Mouse (Mus musculus): ENCODE results near the gene Cptp.

The Cptp gene

GRCm38 (mm10) chr4:155840076-155841002 lies 28.9 kb downstream of the Cptp start:
- DNase-seq (ENCODE audit: low read depth, low spot score): no peak
- Histone ChIP-seq H3K27me3 (ENCODE audit: control insufficient read depth, insufficient read depth, low read length, poor library complexity, severe bottlenecking) (no peaks in the 10 kb centered on the region), H3K36me3 (ENCODE audit: control insufficient read depth, insufficient read depth, low read length, poor library complexity, severe bottlenecking) (no peaks in the 10 kb centered on the region)

DNA sequence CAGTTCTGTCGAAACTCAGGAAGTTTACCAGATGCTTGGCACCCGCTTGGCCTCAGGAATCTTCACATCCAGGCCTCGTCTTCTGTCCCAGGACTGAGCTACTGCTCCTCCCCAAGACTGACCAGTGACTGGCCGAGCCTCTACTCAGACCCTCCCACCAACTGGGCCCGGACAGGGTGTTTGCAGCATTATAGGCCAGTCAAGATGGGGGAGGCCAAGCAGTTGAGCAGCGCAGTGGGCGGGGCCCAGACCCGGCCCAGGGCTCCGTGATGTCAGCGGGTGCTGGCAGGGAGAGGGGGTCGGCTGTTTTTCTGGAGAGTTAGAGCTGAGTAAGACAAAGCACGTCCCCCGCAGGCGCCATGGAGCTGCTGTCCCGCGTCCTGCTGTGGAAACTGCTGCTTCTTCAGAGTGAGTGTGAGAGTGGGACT lies 29.7 kb downstream of the Cptp start, which contains the start of gene Mxra8:
Mxra8 (plus strand) TSS at position 198 of the 428 bp plus-strand sequence.
- H3K36me3 ChIP-seq (ENCODE audit: control insufficient read depth, insufficient read depth, low read length, poor library complexity, severe bottlenecking): no peaks in the 10 kb centered on the region
- no peaks in the 10 kb centered on the region for H3K27me3 ChIP-seq (ENCODE audit: control insufficient read depth, insufficient read depth, low read length, poor library complexity, severe bottlenecking)
- DNase-seq (ENCODE audit: low read depth, low spot score): no peak

GRCm38 (mm10) chr4:155838187-155839153 lies 30.8 kb downstream of the Cptp start:
- Histone ChIP-seq H3K36me3 (ENCODE audit: control insufficient read depth, insufficient read depth, low read length, poor library complexity, severe bottlenecking) (no peaks in the 10 kb centered on the region), H3K27me3 (ENCODE audit: control insufficient read depth, insufficient read depth, low read length, poor library complexity, severe bottlenecking) (no peaks in the 10 kb centered on the region)
- no peak for DNase-seq (ENCODE audit: low read depth, low spot score)

GRCm38 (mm10) chr4:155837404-155838010 lies 31.7 kb downstream of the Cptp start:
- no peaks in the 10 kb centered on the region for H3K27me3 ChIP-seq (ENCODE audit: control insufficient read depth, insufficient read depth, low read length, poor library complexity, severe bottlenecking)
- H3K36me3 ChIP-seq (ENCODE audit: control insufficient read depth, insufficient read depth, low read length, poor library complexity, severe bottlenecking): no peaks in the 10 kb centered on the region
- DNase-seq (ENCODE audit: low read depth, low spot score): no peak

- Histone ChIP-seq H3K36me3 (ENCODE audit: control insufficient read depth, insufficient read depth, low read length, poor library complexity, severe bottlenecking) (no peaks in the 10 kb centered on the region), H3K27me3 (ENCODE audit: control insufficient read depth, insufficient read depth, low read length, poor library complexity, severe bottlenecking) (no peaks in the 10 kb centered on the region)
- DNase-seq (ENCODE audit: low read depth, low spot score): peak; percentile 81
Observed at GRCm38 (mm10) chr4:155833836-155834235, 35.4 kb downstream of the Cptp start.

- no peaks in the 10 kb centered on the region for H3K36me3 ChIP-seq (ENCODE audit: control insufficient read depth, insufficient read depth, low read length, poor library complexity, severe bottlenecking)
- no peaks in the 10 kb centered on the region for H3K27me3 ChIP-seq (ENCODE audit: control insufficient read depth, insufficient read depth, low read length, poor library complexity, severe bottlenecking)
- DNase-seq (ENCODE audit: low read depth, low spot score): no peak
Observed at GRCm38 (mm10) chr4:155833234-155833633, 36.0 kb downstream of the Cptp start.

DNA sequence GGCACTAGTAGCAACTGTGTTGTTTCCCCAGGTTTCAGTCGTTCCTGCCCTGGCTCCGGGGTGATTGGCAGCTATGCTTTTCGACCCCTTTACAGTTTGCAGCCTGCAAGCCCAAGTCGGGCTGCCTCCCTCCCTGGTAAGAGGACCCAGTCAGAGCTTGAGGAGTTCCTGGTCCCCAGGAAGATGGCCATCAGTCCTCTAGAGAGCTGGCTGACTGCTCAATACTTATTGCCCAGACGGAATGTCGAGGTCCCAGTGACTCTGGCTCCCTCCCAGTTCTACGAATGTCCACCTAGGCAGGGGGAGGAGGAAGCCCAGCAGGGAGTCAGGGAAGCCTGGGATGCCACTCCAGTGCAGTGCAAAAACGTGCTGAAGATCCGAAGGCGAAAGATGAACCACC lies 36.9 kb downstream of the Cptp start:
- no peak for DNase-seq (ENCODE audit: low read depth, low spot score)
- no peaks in the 10 kb centered on the region for H3K36me3 ChIP-seq (ENCODE audit: control insufficient read depth, insufficient read depth, low read length, poor library complexity, severe bottlenecking)
- H3K27me3 ChIP-seq (ENCODE audit: control insufficient read depth, insufficient read depth, low read length, poor library complexity, severe bottlenecking): no peaks in the 10 kb centered on the region

DNA sequence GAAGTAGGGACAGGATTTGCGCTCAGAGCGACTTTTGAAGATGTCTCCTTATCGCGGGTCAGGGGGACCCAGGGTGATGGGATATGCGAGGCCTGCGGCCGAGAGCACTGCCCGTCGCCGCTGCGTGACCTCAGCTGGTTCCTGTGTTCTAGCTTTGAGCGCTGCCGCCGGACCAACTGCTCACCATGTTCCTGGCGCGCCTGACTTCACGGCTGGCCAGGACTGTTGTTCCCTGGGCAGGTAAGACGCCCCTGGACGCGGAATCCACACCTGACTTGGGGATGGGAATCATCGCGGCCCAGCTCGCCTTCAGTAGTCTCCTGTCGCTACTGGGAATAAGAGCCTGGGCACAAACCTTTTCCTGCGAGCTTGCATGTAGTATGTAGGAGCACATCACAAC lies 37.4 kb downstream of the Cptp start:
- H3K27me3 ChIP-seq (ENCODE audit: control insufficient read depth, insufficient read depth, low read length, poor library complexity, severe bottlenecking): no peaks in the 10 kb centered on the region
- DNase-seq (ENCODE audit: low read depth, low spot score): no peak
- no peaks in the 10 kb centered on the region for H3K36me3 ChIP-seq (ENCODE audit: control insufficient read depth, insufficient read depth, low read length, poor library complexity, severe bottlenecking)

GRCm38 (mm10) chr4:155831205-155831766 lies 38.0 kb downstream of the Cptp start, which contains the start of gene Aurkaip1:
Aurkaip1 (plus strand) TSS chr4:155831272.
- H3K27me3 ChIP-seq (ENCODE audit: control insufficient read depth, insufficient read depth, low read length, poor library complexity, severe bottlenecking): no peaks in the 10 kb centered on the region

GRCm38 (mm10) chr4:155830596-155830995 lies 38.6 kb downstream of the Cptp start:
- Histone ChIP-seq H3K27me3 (ENCODE audit: control insufficient read depth, insufficient read depth, low read length, poor library complexity, severe bottlenecking) (no peaks in the 10 kb centered on the region), H3K36me3 (ENCODE audit: control insufficient read depth, insufficient read depth, low read length, poor library complexity, severe bottlenecking) (no peaks in the 10 kb centered on the region)
- DNase-seq (ENCODE audit: low read depth, low spot score): no peak

More at GRCm38 (mm10) chr4:155831205-155831766, 38.0 kb downstream of the Cptp start, which contains the start of gene Aurkaip1:
- H3K36me3 ChIP-seq (ENCODE audit: control insufficient read depth, insufficient read depth, low read length, poor library complexity, severe bottlenecking): no peaks in the 10 kb centered on the region
- peak; percentile 96 for DNase-seq (ENCODE audit: low read depth, low spot score)

DNA sequence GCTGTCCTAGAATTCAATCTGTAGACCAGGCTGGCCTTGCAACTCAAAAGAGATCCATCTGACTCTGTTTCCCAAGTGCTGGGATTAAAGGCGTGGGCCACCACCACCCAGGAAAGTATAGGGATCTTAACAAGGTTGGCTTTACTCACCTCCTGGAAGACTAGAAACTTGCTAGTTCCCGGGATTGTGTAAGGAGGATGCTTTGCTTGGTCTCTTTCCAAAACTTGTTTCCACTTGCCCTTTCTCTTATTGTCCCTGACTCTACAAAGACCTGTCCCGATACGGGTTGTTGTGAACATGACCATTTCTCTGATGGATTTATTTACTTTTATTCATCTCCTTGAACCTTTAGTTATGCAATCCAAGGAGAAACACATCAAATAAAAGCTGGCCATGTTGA lies 39.4 kb downstream of the Cptp start:
- H3K36me3 ChIP-seq (ENCODE audit: control insufficient read depth, insufficient read depth, low read length, poor library complexity, severe bottlenecking): peaks cover 3% of the 10 kb centered on the region; the same call in 1 of the 2 replicates
- no peaks in the 10 kb centered on the region for H3K27me3 ChIP-seq (ENCODE audit: control insufficient read depth, insufficient read depth, low read length, poor library complexity, severe bottlenecking)
- DNase-seq (ENCODE audit: low read depth, low spot score): no peak

DNA sequence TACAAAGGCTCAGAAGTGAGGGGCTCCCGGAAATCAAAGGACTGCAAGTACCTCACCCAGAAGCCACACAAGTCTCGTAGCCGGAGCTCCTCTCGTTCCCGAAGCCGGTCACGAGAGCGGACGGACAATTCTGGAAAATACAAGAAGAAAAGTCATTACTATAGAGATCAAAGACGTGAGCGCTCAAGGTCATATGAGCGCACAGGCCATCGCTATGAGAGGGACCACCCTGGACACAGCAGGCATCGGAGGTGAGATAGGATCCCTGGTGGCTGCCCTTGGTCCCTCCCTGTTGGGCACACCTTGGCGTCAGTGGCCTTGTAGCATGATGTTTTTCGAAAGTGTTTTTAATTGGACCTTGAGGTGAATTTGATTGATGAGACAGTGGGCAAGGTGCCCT lies 45.8 kb downstream of the Cptp start:
- H3K36me3 ChIP-seq (ENCODE audit: control insufficient read depth, insufficient read depth, low read length, poor library complexity, severe bottlenecking): peaks cover 29% of the 10 kb centered on the region
- no peaks in the 10 kb centered on the region; the same call in 1 of the 2 replicates for H3K27me3 ChIP-seq (ENCODE audit: control insufficient read depth, insufficient read depth, low read length, poor library complexity, severe bottlenecking)
- DNase-seq (ENCODE audit: low read depth, low spot score): no peak

- no peaks in the 10 kb centered on the region; the same call in 1 of the 2 replicates for H3K27me3 ChIP-seq (ENCODE audit: control insufficient read depth, insufficient read depth, low read length, poor library complexity, severe bottlenecking)
- peaks cover 39% of the 10 kb centered on the region for H3K36me3 ChIP-seq (ENCODE audit: control insufficient read depth, insufficient read depth, low read length, poor library complexity, severe bottlenecking)
- peak; percentile 64 for DNase-seq (ENCODE audit: low read depth, low spot score)
Observed at GRCm38 (mm10) chr4:155821025-155821424, 48.2 kb downstream of the Cptp start.

GRCm38 (mm10) chr4:155817533-155817932 lies 51.7 kb downstream of the Cptp start:
- no peaks in the 10 kb centered on the region for H3K27me3 ChIP-seq (ENCODE audit: control insufficient read depth, insufficient read depth, low read length, poor library complexity, severe bottlenecking)
- peaks cover 28% of the 10 kb centered on the region for H3K36me3 ChIP-seq (ENCODE audit: control insufficient read depth, insufficient read depth, low read length, poor library complexity, severe bottlenecking)
- no peak for DNase-seq (ENCODE audit: low read depth, low spot score)
